Mouse (Mus musculus) heart, embryonic 15.5 days (tissue): ENCODE measurements around the gene Ankrd10. TPM values are rescaled to one million over a fixed set of nuclear protein-coding genes. Genes with fewer than 3 reads are reported as not detected.
A peak's percentile ranks its signal among the peaks of the same experiment; 100 is the strongest.

Experiments
- ATAC-seq: fragments of 200-750 bp; cut with Nextera tagmentation; replicated peaks from 2 replicates; pipeline ENCODE4 v1.8.0; 2017; ENCODE audit warnings: low read depth, moderate TSS enrichment; ENCODE audit not compliant: insufficient number of reproducible peaks, insufficient read depth, low FRiP score
- H3K27ac ChIP-seq: fragments of 300-500 bp; sonication (generic); 2 replicates; pipeline ENCODE4 v1.5.1; 2015; ENCODE audit warnings: mild to moderate bottlenecking, inconsistent platforms
- H3K27me3 ChIP-seq: fragments of 300-500 bp; sonication (generic); 2 replicates; pipeline ENCODE4 v1.6.1; 2015; ENCODE audit warnings: inconsistent platforms
- H3K36me3 ChIP-seq: fragments of 300-500 bp; sonication (generic); 2 replicates; pipeline ENCODE4 v1.6.1; 2015; ENCODE audit warnings: mild to moderate bottlenecking, inconsistent platforms
- H3K4me1 ChIP-seq: fragments of 300-500 bp; sonication (generic); replicated peaks from 2 replicates; pipeline ENCODE4 v1.6.1; 2015; ENCODE audit warnings: inconsistent platforms
- H3K4me2 ChIP-seq: fragments of 300-500 bp; sonication (generic); 2 replicates; pipeline ENCODE4 v1.6.1; 2015; ENCODE audit warnings: inconsistent platforms, mild to moderate bottlenecking, moderate library complexity
- H3K4me3 ChIP-seq: fragments of 300-500 bp; sonication (generic); 2 replicates; pipeline ENCODE4 v1.5.1; 2015; ENCODE audit warnings: mild to moderate bottlenecking, inconsistent platforms
- H3K9ac ChIP-seq: fragments of 300-500 bp; sonication (generic); 2 replicates; pipeline ENCODE4 v1.6.1; 2015; ENCODE audit warnings: mild to moderate bottlenecking, inconsistent platforms
- H3K9me3 ChIP-seq: fragments of 300-500 bp; sonication (generic); replicated peaks from 2 replicates; pipeline ENCODE4 v1.6.1; 2016; ENCODE audit warnings: inconsistent platforms
- WGBS: fragments of 180-500 bp; shearing (Covaris S2); methylation state at CpG from one replicate; pipeline ENCODE4 v1.1.7; 2015; ENCODE audit warnings: mixed read lengths; 5-methylcytosine and 5-hydroxymethylcytosine counted together
- polyA plus RNA-seq: library from polyadenylated mRNA; unstranded; fragments of >200 nt; fragmentation: Nextera tagmentation; extraction: Ambion mirVana; gene quantifications from 2 replicates; pipeline ENCODE4 v1.2.1, GENCODE M21; 2015

Gene Ankrd10
- polyA plus RNA-seq, 1 experiment from 2014 or later: 57.4 TPM

- Histone ChIP-seq H3K4me1 (no peaks in the 10 kb centered on the region), H3K4me2 (no peak overlapping the region), H3K4me3 (no peak overlapping the region), H3K36me3 (peaks cover 41% of the 10 kb centered on the region), H3K9me3 (no peaks in the 10 kb centered on the region), H3K9ac (no peak overlapping the region), H3K27ac (no peak overlapping the region), H3K27me3 (no peaks in the 10 kb centered on the region)
- ATAC-seq: no peak
- WGBS: 93% methylated on average over 9 of the region's 9 CpGs
Observed at GRCm38 (mm10) chr8:11608848-11609247, 26.7 kb downstream of the Ankrd10 start.

- 36% methylated on average over 14 of the region's 14 CpGs for WGBS
- H3K9ac ChIP-seq: no peak overlapping the region
Observed at GRCm38 (mm10) chr8:11602006-11602680, 33.4 kb downstream of the Ankrd10 start.

GRCm38 (mm10) chr8:11600301-11600951, 35.1 kb downstream of the Ankrd10 start:
- Histone ChIP-seq H3K36me3 (0 out of 2 replicates have a peak, but pooled peaks cover 4% of the 10 kb centered on the region), H3K4me1 (no peaks in the 10 kb centered on the region), H3K4me2 (no peak overlapping the region), H3K9me3 (no peaks in the 10 kb centered on the region), H3K9ac (no peak overlapping the region), H3K4me3 (no peak overlapping the region), H3K27me3 (no peaks in the 10 kb centered on the region), H3K27ac (no peak overlapping the region)
- 79% methylated on average over 5 of the region's 5 CpGs for WGBS
- no peak for ATAC-seq

More at GRCm38 (mm10) chr8:11602006-11602680, 33.4 kb downstream of the Ankrd10 start:
- H3K27me3 ChIP-seq: no peaks in the 10 kb centered on the region
- peak; percentile 49; the same call in 1 of the 2 replicates for ATAC-seq
- 0 out of 2 replicates have a peak, but pooled peaks cover 4% of the 10 kb centered on the region for H3K36me3 ChIP-seq
- no peak overlapping the region for H3K4me2 ChIP-seq
- H3K27ac ChIP-seq: no peak overlapping the region
- H3K9me3 ChIP-seq: no peaks in the 10 kb centered on the region
- no peak overlapping the region for H3K4me3 ChIP-seq
- no peaks in the 10 kb centered on the region for H3K4me1 ChIP-seq

GRCm38 (mm10) chr8:11593222-11593884, 42.2 kb downstream of the Ankrd10 start:
- Histone ChIP-seq H3K36me3 (no peaks in the 10 kb centered on the region), H3K4me3 (no peak overlapping the region), H3K9ac (no peak overlapping the region), H3K27me3 (no peaks in the 10 kb centered on the region), H3K9me3 (no peaks in the 10 kb centered on the region), H3K4me1 (peaks cover 17% of the 10 kb centered on the region), H3K27ac (0 out of 2 replicates have a peak overlapping the region, but pooled peaks have one; percentile 16), H3K4me2 (no peak overlapping the region)
- 38% methylated on average over 12 of the region's 12 CpGs for WGBS
- ATAC-seq: peak; percentile 71; the same call in 1 of the 2 replicates

- ATAC-seq: no peak
Observed at GRCm38 (mm10) chr8:11592296-11592695, 43.3 kb downstream of the Ankrd10 start.

GRCm38 (mm10) chr8:11591837-11592236, 43.7 kb downstream of the Ankrd10 start:
- Histone ChIP-seq H3K27ac (no peak overlapping the region), H3K27me3 (no peaks in the 10 kb centered on the region), H3K4me2 (no peak overlapping the region), H3K9me3 (no peaks in the 10 kb centered on the region), H3K36me3 (no peaks in the 10 kb centered on the region), H3K9ac (no peak overlapping the region), H3K4me1 (peaks cover 17% of the 10 kb centered on the region), H3K4me3 (no peak overlapping the region)
- WGBS: 77% methylated on average over 4 of the region's 4 CpGs
- ATAC-seq: no peak

More at GRCm38 (mm10) chr8:11592296-11592695, 43.3 kb downstream of the Ankrd10 start:
- no peaks in the 10 kb centered on the region for H3K9me3 ChIP-seq
- H3K27me3 ChIP-seq: no peaks in the 10 kb centered on the region
- H3K4me3 ChIP-seq: no peak overlapping the region
- peaks cover 17% of the 10 kb centered on the region for H3K4me1 ChIP-seq
- 35% methylated on average over 13 of the region's 13 CpGs for WGBS
- no peaks in the 10 kb centered on the region for H3K36me3 ChIP-seq
- H3K27ac ChIP-seq: no peak overlapping the region
- no peak overlapping the region; the same call in 1 of the 2 replicates for H3K4me2 ChIP-seq
- H3K9ac ChIP-seq: no peak overlapping the region

GRCm38 (mm10) chr8:11586374-11586745, 49.2 kb downstream of the Ankrd10 start:
- Histone ChIP-seq H3K27ac (peak overlapping the region; percentile 71; the same call in 1 of the 2 replicates), H3K36me3 (no peaks in the 10 kb centered on the region), H3K4me2 (no peak overlapping the region), H3K9ac (no peak overlapping the region), H3K4me3 (no peak overlapping the region), H3K27me3 (no peaks in the 10 kb centered on the region), H3K9me3 (no peaks in the 10 kb centered on the region), H3K4me1 (no peaks in the 10 kb centered on the region)
- no peak for ATAC-seq
- WGBS: 51% methylated on average over 2 of the region's 2 CpGs

GRCm38 (mm10) chr8:11585513-11586373, 49.8 kb downstream of the Ankrd10 start:
- no peaks in the 10 kb centered on the region for H3K27me3 ChIP-seq
- H3K4me3 ChIP-seq: no peak overlapping the region
- peak; percentile 31; the same call in 1 of the 2 replicates for ATAC-seq
- 64% methylated on average over 21 of the region's 21 CpGs for WGBS
- no peak overlapping the region for H3K9ac ChIP-seq
- no peaks in the 10 kb centered on the region for H3K9me3 ChIP-seq
- no peak overlapping the region for H3K4me2 ChIP-seq
- H3K4me1 ChIP-seq: no peaks in the 10 kb centered on the region
- H3K27ac ChIP-seq: peak overlapping the region; percentile 71
- no peaks in the 10 kb centered on the region for H3K36me3 ChIP-seq

- H3K36me3 ChIP-seq: no peaks in the 10 kb centered on the region
- H3K4me2 ChIP-seq: no peak overlapping the region
- peaks cover 9% of the 10 kb centered on the region; the same call in 1 of the 2 replicates for H3K4me1 ChIP-seq
- 63% methylated on average over 16 of the region's 16 CpGs for WGBS
- no peak for ATAC-seq
- H3K4me3 ChIP-seq: no peak overlapping the region
- H3K27ac ChIP-seq: no peak overlapping the region
- H3K27me3 ChIP-seq: no peaks in the 10 kb centered on the region
- no peak overlapping the region for H3K9ac ChIP-seq
- no peaks in the 10 kb centered on the region for H3K9me3 ChIP-seq
Observed at GRCm38 (mm10) chr8:11575604-11576384, 59.8 kb downstream of the Ankrd10 start.

GRCm38 (mm10) chr8:11574911-11575603, 60.5 kb downstream of the Ankrd10 start:
- Histone ChIP-seq H3K9me3 (no peaks in the 10 kb centered on the region), H3K4me3 (no peak overlapping the region), H3K9ac (no peak overlapping the region), H3K27me3 (no peaks in the 10 kb centered on the region), H3K4me2 (no peak overlapping the region), H3K4me1 (peaks cover 9% of the 10 kb centered on the region; the same call in 1 of the 2 replicates), H3K36me3 (no peaks in the 10 kb centered on the region), H3K27ac (peak overlapping the region; percentile 19; the same call in 1 of the 2 replicates)
- no peak for ATAC-seq
- WGBS: 59% methylated on average over 9 of the region's 9 CpGs
